Mouse (Mus musculus): ENCODE data around the gene Shank1. TPM values are rescaled to one million over a fixed set of nuclear protein-coding genes. Genes with fewer than 3 reads are reported as not detected.
A peak's percentile ranks its signal among the peaks of the same experiment; 100 is the strongest.
"Not testable (repeated sequence)": the region's sequence is repeated elsewhere in the genome, so short reads cannot be mapped to it uniquely, and the experiment has no call there.

The Shank1 gene
- polyA plus RNA-seq, 1 experiment = 0.66 TPM

DNA sequence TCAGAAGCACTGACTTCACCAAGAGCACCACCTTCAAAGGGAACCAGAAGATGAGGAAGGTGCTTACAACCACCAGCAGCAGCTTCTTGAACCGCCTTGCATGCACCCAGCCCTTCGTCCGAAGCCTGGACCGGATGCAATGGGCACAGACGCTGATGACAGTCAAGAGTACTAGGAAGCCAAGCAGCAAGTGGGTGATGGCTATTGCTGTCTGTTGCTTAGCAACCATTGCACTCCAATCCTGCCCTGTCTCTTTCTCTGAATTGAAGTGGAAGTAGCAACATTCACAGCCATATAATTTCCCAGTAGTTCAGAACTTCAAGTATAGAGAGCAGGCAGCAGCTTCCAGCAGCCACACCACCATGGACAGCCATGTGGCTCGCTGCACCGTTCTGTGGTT, 28.5 kb upstream of the Shank1 start:
- WGBS = 71% methylated on average over 7 of the region's 7 CpGs
- TF ChIP-seq POLR2A (IDR thresholded peaks at IDR 0.05; ENCODE audit: low read depth, low read length) = no peak
- no peak for TF ChIP-seq CTCF (conservative IDR thresholded peaks at IDR 0.05; ENCODE audit: insufficient read depth, insufficient read length, low read depth, low read length)
- no peak overlapping the region for H3K4me3 ChIP-seq (ENCODE audit: insufficient read depth, low read depth, low read length)
- H3K27me3 ChIP-seq (replicated peaks; ENCODE audit: control insufficient read depth, insufficient read depth, low read length) = no peaks in the 10 kb centered on the region
- no peaks in the 10 kb centered on the region for H3K4me1 ChIP-seq (ENCODE audit: control insufficient read depth, insufficient read depth, low read length)
- no peaks in the 10 kb centered on the region for H3K36me3 ChIP-seq (ENCODE audit: control insufficient read depth, insufficient read depth, low read length)
- H3K27ac ChIP-seq (ENCODE audit: insufficient read depth, low read depth, low read length) = no peak overlapping the region
- DNase-seq = no peak

DNA sequence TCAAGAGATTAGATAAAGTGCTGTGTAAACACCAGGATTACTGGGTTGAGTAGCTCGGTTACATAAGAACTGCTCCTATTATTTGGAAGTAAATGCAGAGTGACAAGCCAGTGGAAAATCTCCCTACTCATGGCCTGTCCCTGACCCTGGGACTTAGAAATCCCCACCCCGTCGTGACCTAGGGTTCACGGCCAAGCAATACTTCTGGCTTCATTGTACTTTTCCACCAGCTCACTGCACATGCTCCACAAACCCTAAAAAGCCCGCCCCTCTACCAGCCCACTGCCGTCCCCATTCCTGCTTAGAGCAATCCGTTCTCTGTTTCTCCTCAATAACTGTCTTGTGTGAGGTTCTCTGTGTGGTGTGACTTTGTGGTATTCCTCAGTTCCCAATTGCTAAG, 22.3 kb upstream of the Shank1 start:
- no peak for TF ChIP-seq CTCF (conservative IDR thresholded peaks at IDR 0.05; ENCODE audit: insufficient read depth, insufficient read length, low read depth, low read length)
- TF ChIP-seq POLR2A (IDR thresholded peaks at IDR 0.05; ENCODE audit: low read depth, low read length) = no peak
- Histone ChIP-seq H3K4me3 (ENCODE audit: insufficient read depth, low read depth, low read length) (no peak overlapping the region), H3K27me3 (replicated peaks; ENCODE audit: control insufficient read depth, insufficient read depth, low read length) (no peaks in the 10 kb centered on the region), H3K27ac (ENCODE audit: insufficient read depth, low read depth, low read length) (no peak overlapping the region), H3K36me3 (ENCODE audit: control insufficient read depth, insufficient read depth, low read length) (no peaks in the 10 kb centered on the region), H3K4me1 (ENCODE audit: control insufficient read depth, insufficient read depth, low read length) (no peaks in the 10 kb centered on the region)
- peak; percentile 12 for DNase-seq
- WGBS = 79% methylated on average over 7 of the region's 7 CpGs

DNA sequence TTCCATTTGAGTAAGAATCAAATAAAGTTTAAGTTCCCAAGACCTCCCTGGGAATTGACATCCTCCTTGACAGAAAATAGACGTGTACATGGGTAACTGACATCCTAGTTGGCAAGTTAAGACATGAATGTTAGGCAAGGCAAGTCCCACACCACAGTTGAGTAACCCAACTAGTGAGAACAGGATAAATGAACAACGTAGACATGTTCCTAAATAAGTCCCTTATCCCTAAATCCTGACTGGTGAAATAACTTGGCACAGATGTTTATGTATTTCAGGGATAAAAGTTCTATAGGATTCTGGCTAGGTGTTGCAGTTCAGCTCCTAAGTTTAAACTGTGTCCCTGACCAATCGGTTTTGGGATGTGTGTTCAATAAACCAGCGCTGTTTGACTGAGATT, 19.1 kb upstream of the Shank1 start:
- Histone ChIP-seq H3K36me3 (ENCODE audit: control insufficient read depth, insufficient read depth, low read length) (no peaks in the 10 kb centered on the region), H3K4me1 (ENCODE audit: control insufficient read depth, insufficient read depth, low read length) (no peaks in the 10 kb centered on the region), H3K27ac (ENCODE audit: insufficient read depth, low read depth, low read length) (no peak overlapping the region), H3K4me3 (ENCODE audit: insufficient read depth, low read depth, low read length) (no peak overlapping the region), H3K27me3 (replicated peaks; ENCODE audit: control insufficient read depth, insufficient read depth, low read length) (no peaks in the 10 kb centered on the region)
- 78% methylated on average over 4 of the region's 4 CpGs for WGBS
- no peak for DNase-seq
- TF ChIP-seq POLR2A (IDR thresholded peaks at IDR 0.05; ENCODE audit: low read depth, low read length) (no peak), CTCF (conservative IDR thresholded peaks at IDR 0.05; ENCODE audit: insufficient read depth, insufficient read length, low read depth, low read length) (no peak)

DNA sequence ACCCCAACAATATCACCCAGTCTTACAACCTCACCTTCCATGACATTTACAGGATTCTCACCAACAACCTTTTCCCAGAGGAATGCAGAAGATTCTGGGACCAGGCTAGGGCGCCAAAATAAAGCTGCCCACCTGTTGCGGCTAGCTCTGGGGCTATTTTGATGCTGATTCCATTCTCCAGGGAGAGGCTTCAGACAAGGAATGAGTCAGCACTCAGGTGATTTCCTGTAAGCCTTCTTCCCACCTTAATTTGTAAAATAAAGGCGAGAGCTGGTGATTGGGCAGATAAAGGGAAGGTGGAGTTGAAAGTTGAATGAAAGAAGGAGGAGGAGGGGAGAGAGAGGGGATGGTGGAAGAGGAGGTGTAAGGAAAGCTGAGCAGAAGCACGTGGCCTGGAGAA, 18.6 kb upstream of the Shank1 start:
- no peaks in the 10 kb centered on the region for H3K36me3 ChIP-seq (ENCODE audit: control insufficient read depth, insufficient read depth, low read length)
- H3K4me3 ChIP-seq (ENCODE audit: insufficient read depth, low read depth, low read length) = no peak overlapping the region
- H3K27me3 ChIP-seq (replicated peaks; ENCODE audit: control insufficient read depth, insufficient read depth, low read length) = no peaks in the 10 kb centered on the region
- TF ChIP-seq POLR2A (IDR thresholded peaks at IDR 0.05; ENCODE audit: low read depth, low read length) (no peak), CTCF (conservative IDR thresholded peaks at IDR 0.05; ENCODE audit: insufficient read depth, insufficient read length, low read depth, low read length) (no peak)
- H3K4me1 ChIP-seq (ENCODE audit: control insufficient read depth, insufficient read depth, low read length) = no peaks in the 10 kb centered on the region
- WGBS = 61% methylated on average over 4 of the region's 4 CpGs
- no peak for DNase-seq
- H3K27ac ChIP-seq (ENCODE audit: insufficient read depth, low read depth, low read length) = no peak overlapping the region

DNA sequence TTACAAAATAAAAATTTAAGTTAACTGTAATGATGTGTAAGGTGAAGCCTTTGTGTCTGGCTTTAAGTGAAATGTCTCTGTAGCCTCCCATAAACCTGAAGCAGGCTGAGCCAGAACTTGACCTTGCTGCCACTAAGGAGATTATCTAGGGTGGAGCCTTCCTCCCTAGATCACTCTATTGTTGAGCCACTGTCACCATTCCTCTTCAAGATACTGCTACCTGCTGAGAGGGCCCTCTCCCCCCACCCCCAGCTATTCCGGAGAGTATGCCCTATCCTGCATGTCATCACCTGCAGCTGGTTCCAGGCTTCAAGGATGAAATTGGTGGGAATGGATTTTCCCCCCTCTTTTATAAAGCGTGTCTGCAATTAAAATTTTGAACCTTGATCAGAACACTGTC, 12.6 kb upstream of the Shank1 start:
- WGBS = 73% methylated on average over 2 of the region's 2 CpGs
- DNase-seq; H3K36me3 ChIP-seq (ENCODE audit: control insufficient read depth, insufficient read depth, low read length); H3K4me3 ChIP-seq (ENCODE audit: insufficient read depth, low read depth, low read length); H3K27ac ChIP-seq (ENCODE audit: insufficient read depth, low read depth, low read length); H3K27me3 ChIP-seq (replicated peaks; ENCODE audit: control insufficient read depth, insufficient read depth, low read length); H3K4me1 ChIP-seq (ENCODE audit: control insufficient read depth, insufficient read depth, low read length): not testable (repeated sequence)

DNA sequence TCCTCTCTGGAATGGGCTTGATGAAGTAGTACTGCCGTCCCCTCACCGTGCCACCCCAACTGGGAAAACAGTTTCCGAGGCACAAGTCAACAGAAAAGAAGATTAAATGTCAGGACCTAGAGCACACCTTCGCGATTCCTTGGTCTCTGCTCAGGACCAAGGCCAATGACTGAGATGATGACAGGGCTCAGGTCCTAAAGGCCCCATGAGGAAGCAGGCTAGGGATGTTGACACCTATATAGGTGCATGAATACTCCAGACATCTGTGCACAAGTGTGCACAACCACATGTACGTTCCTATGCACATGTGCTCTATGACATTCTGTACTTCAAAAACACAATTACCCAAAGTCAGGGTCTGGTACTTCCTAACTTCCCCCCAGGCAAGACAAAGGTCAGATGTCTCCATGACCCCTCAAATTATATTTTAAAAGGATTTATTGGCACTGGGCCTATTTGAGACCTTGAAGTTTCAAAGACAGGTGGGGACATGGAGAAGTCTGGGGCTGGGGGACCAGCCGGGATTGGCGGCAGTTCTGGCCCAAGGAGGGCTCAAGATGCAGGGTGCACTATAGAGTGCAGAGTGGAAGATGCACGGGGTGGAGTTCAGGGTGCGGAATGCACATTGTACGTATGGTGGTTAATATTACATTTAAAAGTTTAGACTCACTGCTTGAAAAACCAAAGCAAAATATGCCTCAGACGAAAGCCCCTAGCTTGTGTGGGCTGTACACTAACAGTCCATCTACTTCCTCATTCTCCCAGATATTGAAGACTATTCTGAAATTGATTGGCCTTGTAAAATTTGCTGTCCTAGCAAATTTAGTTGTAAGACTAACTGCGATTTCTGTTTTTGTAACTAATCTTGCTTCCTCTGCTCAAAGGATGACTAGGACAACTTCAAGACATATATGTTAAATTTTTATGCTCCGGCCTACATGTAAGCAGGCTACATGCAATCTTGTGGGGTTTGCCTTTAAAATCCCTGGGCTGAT, 6.4 kb upstream of the Shank1 start:
- no peaks in the 10 kb centered on the region for H3K36me3 ChIP-seq (ENCODE audit: control insufficient read depth, insufficient read depth, low read length)
- no peaks in the 10 kb centered on the region for H3K4me1 ChIP-seq (ENCODE audit: control insufficient read depth, insufficient read depth, low read length)
- H3K4me3 ChIP-seq (ENCODE audit: insufficient read depth, low read depth, low read length) = peak overlapping the region; percentile 76
- no peaks in the 10 kb centered on the region; the same call in 1 of the 2 replicates for H3K27me3 ChIP-seq (replicated peaks; ENCODE audit: control insufficient read depth, insufficient read depth, low read length)
- TF ChIP-seq CTCF (conservative IDR thresholded peaks at IDR 0.05; ENCODE audit: insufficient read depth, insufficient read length, low read depth, low read length) = no peak
- no peak for TF ChIP-seq POLR2A (IDR thresholded peaks at IDR 0.05; ENCODE audit: low read depth, low read length)
- 81% methylated on average over 14 of the region's 14 CpGs for WGBS
- no peak overlapping the region for H3K27ac ChIP-seq (ENCODE audit: insufficient read depth, low read depth, low read length)
- DNase-seq = no peak

DNA sequence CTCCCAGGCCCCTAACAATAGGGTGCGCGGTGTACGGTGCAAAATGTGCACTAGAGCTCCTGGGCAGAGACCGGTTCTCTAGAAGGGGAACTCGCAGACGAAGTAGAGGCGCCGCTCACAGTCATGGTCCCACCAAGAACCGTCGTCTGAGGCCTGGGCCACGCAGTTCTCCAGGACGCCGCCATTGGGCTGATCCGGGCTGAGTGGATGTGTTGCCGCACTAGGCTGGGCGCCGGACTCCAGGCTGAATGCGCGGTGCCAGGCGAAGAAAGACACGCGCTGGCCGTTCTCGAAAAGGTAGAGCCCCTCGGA, 5.6 kb upstream of the Shank1 start:
- under 1% methylated on average over 25 of the region's 25 CpGs for WGBS
- H3K27ac ChIP-seq (ENCODE audit: insufficient read depth, low read depth, low read length) = peak overlapping the region; percentile 73
- H3K27me3 ChIP-seq (replicated peaks; ENCODE audit: control insufficient read depth, insufficient read depth, low read length) = no peaks in the 10 kb centered on the region
- peak overlapping the region; percentile 76 for H3K4me3 ChIP-seq (ENCODE audit: insufficient read depth, low read depth, low read length)
- TF ChIP-seq POLR2A (IDR thresholded peaks at IDR 0.05; ENCODE audit: low read depth, low read length) = no peak
- TF ChIP-seq CTCF (conservative IDR thresholded peaks at IDR 0.05; ENCODE audit: insufficient read depth, insufficient read length, low read depth, low read length) = no peak
- no peaks in the 10 kb centered on the region for H3K4me1 ChIP-seq (ENCODE audit: control insufficient read depth, insufficient read depth, low read length)
- H3K36me3 ChIP-seq (ENCODE audit: control insufficient read depth, insufficient read depth, low read length) = no peaks in the 10 kb centered on the region
- no peak for DNase-seq

Data from kidney, adult 2 months (tissue).